14 mouse cellular contexts compared by ENCODE assay signal in genomic region chr6:34907121-34907614, GRCm38 (mm10). TPM values are rescaled to one million over a fixed set of nuclear protein-coding genes. Genes with fewer than 3 reads are reported as not detected.
DNase-seq lines count a peak whose midpoint lies in the region; ATAC-seq and TF ChIP-seq lines count a peak whose summit lies in the region.
"Had no signal": no experiment of that assay in that cellular context is flagged by ENCODE, and none has a peak within 500 bp of the region (broad histone marks: within the 10 kb centered on the region; RNA-seq: fewer than 3 reads in every experiment).

No protein-coding gene starts in this region.

- WGBS in liver, embryonic 12.5 days (ENCODE audit: insufficient replicate concordance): 29% methylated on average over 2 of the region's 2 CpGs
- 45% methylated on average over 2 of the region's 2 CpGs for WGBS in hindbrain, embryonic 10.5 days

- H3K9me3 ChIP-seq in liver, embryonic 12.5 days (replicated peaks): no peaks in the 10 kb centered on the region
- no peaks in the 10 kb centered on the region for H3K9me3 ChIP-seq in hindbrain, embryonic 10.5 days
- H3K9me3 ChIP-seq: hindbrain, embryonic 15.5 days had no signal

- H3K27ac ChIP-seq in bone marrow macrophage, adult 2 months (ENCODE audit: insufficient read depth, low read depth, low read length): peak overlapping the region; percentile 97
- H3K27ac ChIP-seq in liver, embryonic 12.5 days: peak overlapping the region; percentile 98
- H3K27ac ChIP-seq in hindbrain, embryonic 10.5 days: no peak overlapping the region
- H3K27ac ChIP-seq: hindbrain, embryonic 15.5 days had no signal

- ATAC-seq in erythroblast, adult 5-6 weeks (replicated peaks; ENCODE audit: low FRiP score, poor library complexity, severe bottlenecking): peak; percentile 80
- peak; percentile 84 for ATAC-seq in liver, embryonic 12.5 days
- ATAC-seq in granulocyte monocyte progenitor cell, adult 5-6 weeks (replicated peaks; ENCODE audit: poor library complexity, severe bottlenecking): no peak

- no peaks in the 10 kb centered on the region for H3K27me3 ChIP-seq in liver, embryonic 12.5 days (replicated peaks)
- H3K27me3 ChIP-seq in hindbrain, embryonic 10.5 days (ENCODE audit: insufficient read depth, poor library complexity, severe bottlenecking): no peaks in the 10 kb centered on the region
- H3K27me3 ChIP-seq: hindbrain, embryonic 15.5 days had no signal

- peak overlapping the region; percentile 52 for H3K4me3 ChIP-seq in bone marrow macrophage, adult 2 months (ENCODE audit: insufficient read depth, low read length)
- H3K4me3 ChIP-seq in liver, embryonic 12.5 days: peak overlapping the region; percentile 39
- no peak overlapping the region for H3K4me3 ChIP-seq in hindbrain, embryonic 10.5 days
- H3K4me3 ChIP-seq: hindbrain, embryonic 15.5 days; myocyte had no signal

- peak overlapping the region; percentile 79 for H3K4me2 ChIP-seq in liver, embryonic 12.5 days
- H3K4me2 ChIP-seq: hindbrain, embryonic 15.5 days had no signal

- DNase-seq in kidney, adult 8-10 months: peak; percentile 53 to 73
- no peak for DNase-seq in kidney, postnatal 10 days
- DNase-seq in hindbrain, embryonic 10.5 days (ENCODE audit: low spot score): no peak
- no peak for DNase-seq in urinary bladder, postnatal 10 days (ENCODE audit: low spot score)
- DNase-seq: cerebellum, postnatal 10 days; layer of hippocampus, postnatal 36 days; right cerebral cortex, postnatal 4 days; thymus, postnatal 14 days had no signal

- TF ChIP-seq CTCF in bone marrow macrophage, adult 2 months (IDR thresholded peaks at IDR 0.05; ENCODE audit: low read depth, low read length): no peak

- TF ChIP-seq POLR2A in bone marrow macrophage, adult 2 months (IDR thresholded peaks at IDR 0.05; ENCODE audit: borderline replicate concordance, low read depth, low read length): no peak

- H3K36me3 ChIP-seq in liver, embryonic 12.5 days: peaks cover 68% of the 10 kb centered on the region
- peaks cover 68% of the 10 kb centered on the region for H3K36me3 ChIP-seq in hindbrain, embryonic 10.5 days

- peak overlapping the region; percentile 70 for H3K9ac ChIP-seq in liver, embryonic 12.5 days
- H3K9ac ChIP-seq: hindbrain, embryonic 15.5 days had no signal

- H3K4me1 ChIP-seq in bone marrow macrophage, adult 2 months (ENCODE audit: control insufficient read depth, insufficient read depth, low read length): peaks cover 53% of the 10 kb centered on the region
- H3K4me1 ChIP-seq in liver, embryonic 12.5 days: peaks cover 84% of the 10 kb centered on the region
- H3K4me1 ChIP-seq in hindbrain, embryonic 10.5 days (replicated peaks): peaks cover 28% of the 10 kb centered on the region

RNA-seq across cellular contexts. Expression of gene Wdr91, which starts 3.5 kb away (rescaled TPM):
- polyA plus RNA-seq in bone marrow macrophage, adult 2 months (2012; ENCODE audit: insufficient read depth, insufficient read length, missing spikeins): 85.3 and 90.3 TPM in 2 replicates
- total RNA-seq in erythroblast, adult 5-6 weeks (2015; ENCODE audit: low replicate concordance): 35.7 and 37.4 TPM in 2 replicates
- total RNA-seq in erythroblast, adult 5-6 weeks (2017; ENCODE audit: low replicate concordance): 53.2 and 72.1 TPM in 2 replicates
- 14.2 and 18.6 TPM in 2 replicates for polyA plus RNA-seq in liver, embryonic 12.5 days (2016; fragmentation: Nextera tagmentation; extraction: Ambion mirVana)
- 11.8 and 12.6 TPM in 2 replicates for total RNA-seq in granulocyte monocyte progenitor cell, adult 5-6 weeks (2014; fragmentation: Nextera tagmentation)
- 16.8 and 17.4 TPM in 2 replicates for total RNA-seq in granulocyte monocyte progenitor cell, adult 5-6 weeks (2017)
- 13.5 and 14.3 TPM in 2 replicates for polyA plus RNA-seq in hindbrain, embryonic 10.5 days (2016; fragmentation: Nextera tagmentation; extraction: Ambion mirVana)

RNA-seq across cellular contexts. Expression of gene Stra8, which starts 12.8 kb away (rescaled TPM):
- not detected in 2 replicates for polyA plus RNA-seq in bone marrow macrophage, adult 2 months (2012; ENCODE audit: insufficient read depth, insufficient read length, missing spikeins)
- not detected in 2 replicates for total RNA-seq in erythroblast, adult 5-6 weeks (2015; ENCODE audit: low replicate concordance)
- not detected in 2 replicates for total RNA-seq in erythroblast, adult 5-6 weeks (2017; ENCODE audit: low replicate concordance)
- polyA plus RNA-seq in liver, embryonic 12.5 days (2016; fragmentation: Nextera tagmentation; extraction: Ambion mirVana): not detected in 2 replicates
- not detected in 2 replicates for total RNA-seq in granulocyte monocyte progenitor cell, adult 5-6 weeks (2014; fragmentation: Nextera tagmentation)
- total RNA-seq in granulocyte monocyte progenitor cell, adult 5-6 weeks (2017): not detected in 2 replicates
- not detected in 2 replicates for polyA plus RNA-seq in hindbrain, embryonic 10.5 days (2016; fragmentation: Nextera tagmentation; extraction: Ambion mirVana)
- total RNA-seq: layer of hippocampus, postnatal 36 days had no signal
- polyA plus RNA-seq: hindbrain, embryonic 15.5 days; myocyte had no signal

RNA-seq across cellular contexts. Expression of gene Cyren, which starts 29.3 kb away (rescaled TPM):
- polyA plus RNA-seq in bone marrow macrophage, adult 2 months (2012; ENCODE audit: insufficient read depth, insufficient read length, missing spikeins): 10.6 and 11.6 TPM in 2 replicates
- total RNA-seq in erythroblast, adult 5-6 weeks (2015; ENCODE audit: low replicate concordance): 4.0 and 8.1 TPM in 2 replicates
- 5.8 and 9.8 TPM in 2 replicates for total RNA-seq in erythroblast, adult 5-6 weeks (2017; ENCODE audit: low replicate concordance)
- 16.0 and 16.5 TPM in 2 replicates for polyA plus RNA-seq in liver, embryonic 12.5 days (2016; fragmentation: Nextera tagmentation; extraction: Ambion mirVana)
- 1.8 and 9.5 TPM in 2 replicates for total RNA-seq in granulocyte monocyte progenitor cell, adult 5-6 weeks (2014; fragmentation: Nextera tagmentation)
- total RNA-seq in granulocyte monocyte progenitor cell, adult 5-6 weeks (2017): 4.1 and 9.0 TPM in 2 replicates
- polyA plus RNA-seq in hindbrain, embryonic 10.5 days (2016; fragmentation: Nextera tagmentation; extraction: Ambion mirVana): 17.9 and 18.4 TPM in 2 replicates

RNA-seq across cellular contexts. Expression of gene Tmem140, which starts 44.2 kb away (rescaled TPM):
- 74.9 and 86.3 TPM in 2 replicates for polyA plus RNA-seq in bone marrow macrophage, adult 2 months (2012; ENCODE audit: insufficient read depth, insufficient read length, missing spikeins)
- total RNA-seq in erythroblast, adult 5-6 weeks (2015; ENCODE audit: low replicate concordance): 45.5 and 64.6 TPM in 2 replicates
- 56.7 and 80.9 TPM in 2 replicates for total RNA-seq in erythroblast, adult 5-6 weeks (2017; ENCODE audit: low replicate concordance)
- 2.6 and 3.7 TPM in 2 replicates for polyA plus RNA-seq in liver, embryonic 12.5 days (2016; fragmentation: Nextera tagmentation; extraction: Ambion mirVana)
- total RNA-seq in granulocyte monocyte progenitor cell, adult 5-6 weeks (2014; fragmentation: Nextera tagmentation): 0.23 and 1.9 TPM in 2 replicates
- 0.26 and 0.82 TPM in 2 replicates for total RNA-seq in granulocyte monocyte progenitor cell, adult 5-6 weeks (2017)
- 1.6 and 1.9 TPM in 2 replicates for polyA plus RNA-seq in hindbrain, embryonic 10.5 days (2016; fragmentation: Nextera tagmentation; extraction: Ambion mirVana)

Comparison
In these comparisons a context has a peak if more than half of its experiments do, and no peak if none do; other contexts are left out.
1. DNase-seq: peak in kidney, adult 8-10 months (2 of 2); none in kidney, postnatal 10 days (single experiment), hindbrain, embryonic 10.5 days (single experiment) and urinary bladder, postnatal 10 days (single experiment).